Mouse (Mus musculus): Measurements from ENCODE around the gene Vps13d. TPM values are rescaled to one million over a fixed set of nuclear protein-coding genes. Genes with fewer than 3 reads are reported as not detected.

Vps13d gene
- polyA plus RNA-seq, 1 experiment from 2014 or later, result 15.2 TPM

- WGBS, result 86% methylated on average over 4 of the region's 4 CpGs
- no peak overlapping the region for H3K27ac ChIP-seq (ENCODE audit: low read depth, low read length)
- DNase-seq (ENCODE audit: low spot score) (no peak), ATAC-seq (ENCODE audit: low FRiP score) (no peak)
- H3K4me2 ChIP-seq (replicated peaks; ENCODE audit: low read depth, low read length), result no peak overlapping the region
- H3K4me3 ChIP-seq (ENCODE audit: low read depth, low read length), result no peak overlapping the region
- no peaks in the 10 kb centered on the region for H3K9me3 ChIP-seq (ENCODE audit: control insufficient read depth, low read length)
- H3K9ac ChIP-seq (ENCODE audit: low read depth, low read length), result no peak overlapping the region
- no peaks in the 10 kb centered on the region for H3K4me1 ChIP-seq (replicated peaks; ENCODE audit: control insufficient read depth, insufficient read depth, low read length)
- H3K36me3 ChIP-seq (ENCODE audit: control insufficient read depth, insufficient read depth, low read length), result no peaks in the 10 kb centered on the region
- H3K27me3 ChIP-seq (ENCODE audit: control insufficient read depth, insufficient read depth, low read length), result no peaks in the 10 kb centered on the region
These were observed 237.6 kb downstream of the Vps13d start for GRCm38 (mm10) chr4:144957186-144957585.

- Histone ChIP-seq H3K27me3 (ENCODE audit: control insufficient read depth, insufficient read depth, low read length) (no peaks in the 10 kb centered on the region), H3K9me3 (ENCODE audit: control insufficient read depth, low read length) (no peaks in the 10 kb centered on the region), H3K4me2 (replicated peaks; ENCODE audit: low read depth, low read length) (no peak overlapping the region), H3K36me3 (ENCODE audit: control insufficient read depth, insufficient read depth, low read length) (no peaks in the 10 kb centered on the region), H3K4me3 (ENCODE audit: low read depth, low read length) (no peak overlapping the region), H3K4me1 (replicated peaks; ENCODE audit: control insufficient read depth, insufficient read depth, low read length) (no peaks in the 10 kb centered on the region), H3K27ac (ENCODE audit: low read depth, low read length) (no peak overlapping the region), H3K9ac (ENCODE audit: low read depth, low read length) (no peak overlapping the region)
- whole genome bisulfite sequencing, result 60% methylated on average over 1 of the region's 1 CpGs
- ATAC-seq (ENCODE audit: low FRiP score), result no peak
- no peak for DNase-seq (ENCODE audit: low spot score)
These were observed 238.5 kb downstream of the Vps13d start for GRCm38 (mm10) chr4:144956293-144956692.

GRCm38 (mm10) chr4:144955863-144956262 is 238.9 kb downstream of the Vps13d start:
- no peaks in the 10 kb centered on the region for H3K27me3 ChIP-seq (ENCODE audit: control insufficient read depth, insufficient read depth, low read length)
- H3K4me3 ChIP-seq (ENCODE audit: low read depth, low read length), result no peak overlapping the region
- ATAC-seq (ENCODE audit: low FRiP score), result no peak
- H3K27ac ChIP-seq (ENCODE audit: low read depth, low read length), result no peak overlapping the region
- H3K9me3 ChIP-seq (ENCODE audit: control insufficient read depth, low read length), result no peaks in the 10 kb centered on the region
- H3K4me2 ChIP-seq (replicated peaks; ENCODE audit: low read depth, low read length), result no peak overlapping the region
- DNase-seq (ENCODE audit: low spot score), result no peak
- H3K9ac ChIP-seq (ENCODE audit: low read depth, low read length), result no peak overlapping the region
- H3K4me1 ChIP-seq (replicated peaks; ENCODE audit: control insufficient read depth, insufficient read depth, low read length), result no peaks in the 10 kb centered on the region
- H3K36me3 ChIP-seq (ENCODE audit: control insufficient read depth, insufficient read depth, low read length), result no peaks in the 10 kb centered on the region
- 89% methylated on average over 1 of the region's 1 CpGs for WGBS

GRCm38 (mm10) chr4:144953421-144953820 is 241.4 kb downstream of the Vps13d start:
- WGBS, result 94% methylated on average over 1 of the region's 1 CpGs
- no peaks in the 10 kb centered on the region for H3K27me3 ChIP-seq (ENCODE audit: control insufficient read depth, insufficient read depth, low read length)

GRCm38 (mm10) chr4:144951859-144952258 is 242.9 kb downstream of the Vps13d start:
- WGBS, result 94% methylated on average over 7 of the region's 7 CpGs
- no peaks in the 10 kb centered on the region for H3K27me3 ChIP-seq (ENCODE audit: control insufficient read depth, insufficient read depth, low read length)

More at GRCm38 (mm10) chr4:144953421-144953820, 241.4 kb downstream of the Vps13d start:
- Histone ChIP-seq H3K4me3 (ENCODE audit: low read depth, low read length) (no peak overlapping the region), H3K36me3 (ENCODE audit: control insufficient read depth, insufficient read depth, low read length) (no peaks in the 10 kb centered on the region), H3K27ac (ENCODE audit: low read depth, low read length) (no peak overlapping the region), H3K4me1 (replicated peaks; ENCODE audit: control insufficient read depth, insufficient read depth, low read length) (no peaks in the 10 kb centered on the region; the same call in 1 of the 2 replicates), H3K9me3 (ENCODE audit: control insufficient read depth, low read length) (no peaks in the 10 kb centered on the region), H3K9ac (ENCODE audit: low read depth, low read length) (no peak overlapping the region), H3K4me2 (replicated peaks; ENCODE audit: low read depth, low read length) (no peak overlapping the region)
- ATAC-seq (ENCODE audit: low FRiP score) (no peak), DNase-seq (ENCODE audit: low spot score) (no peak)

DNA sequence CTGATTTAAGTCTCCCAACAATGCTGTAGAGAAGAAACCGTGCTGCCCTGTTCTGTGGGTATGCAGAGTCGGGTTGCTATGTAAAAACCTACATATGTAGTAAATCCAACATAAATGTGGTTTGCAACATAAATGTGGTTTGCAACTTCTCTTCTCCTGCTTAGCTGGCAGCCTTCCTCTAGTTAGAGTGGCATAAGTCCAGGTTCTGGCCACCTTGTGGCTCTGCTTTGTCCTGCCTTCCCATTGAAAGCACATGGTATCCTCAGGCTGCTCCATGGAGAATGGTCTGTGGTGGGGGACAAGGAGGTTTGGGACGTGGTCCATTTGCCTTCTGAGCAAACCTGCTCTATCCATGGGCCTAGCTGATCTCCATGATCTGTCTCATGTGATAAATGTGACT is 243.9 kb downstream of the Vps13d start:
- Histone ChIP-seq H3K27me3 (ENCODE audit: control insufficient read depth, insufficient read depth, low read length) (no peaks in the 10 kb centered on the region), H3K4me2 (replicated peaks; ENCODE audit: low read depth, low read length) (no peak overlapping the region), H3K4me3 (ENCODE audit: low read depth, low read length) (no peak overlapping the region), H3K4me1 (replicated peaks; ENCODE audit: control insufficient read depth, insufficient read depth, low read length) (no peaks in the 10 kb centered on the region; the same call in 1 of the 2 replicates), H3K9me3 (ENCODE audit: control insufficient read depth, low read length) (no peaks in the 10 kb centered on the region), H3K27ac (ENCODE audit: low read depth, low read length) (no peak overlapping the region), H3K36me3 (ENCODE audit: control insufficient read depth, insufficient read depth, low read length) (no peaks in the 10 kb centered on the region), H3K9ac (ENCODE audit: low read depth, low read length) (no peak overlapping the region)
- DNase-seq (ENCODE audit: low spot score) (no peak), ATAC-seq (ENCODE audit: low FRiP score) (no peak)
- 90% methylated on average over 3 of the region's 3 CpGs for WGBS

More at GRCm38 (mm10) chr4:144951859-144952258, 242.9 kb downstream of the Vps13d start:
- no peaks in the 10 kb centered on the region for H3K36me3 ChIP-seq (ENCODE audit: control insufficient read depth, insufficient read depth, low read length)
- H3K4me2 ChIP-seq (replicated peaks; ENCODE audit: low read depth, low read length), result no peak overlapping the region
- no peak overlapping the region for H3K9ac ChIP-seq (ENCODE audit: low read depth, low read length)
- H3K4me3 ChIP-seq (ENCODE audit: low read depth, low read length), result no peak overlapping the region
- no peak for ATAC-seq (ENCODE audit: low FRiP score)
- no peaks in the 10 kb centered on the region for H3K9me3 ChIP-seq (ENCODE audit: control insufficient read depth, low read length)
- no peak for DNase-seq (ENCODE audit: low spot score)
- no peaks in the 10 kb centered on the region; the same call in 1 of the 2 replicates for H3K4me1 ChIP-seq (replicated peaks; ENCODE audit: control insufficient read depth, insufficient read depth, low read length)
- H3K27ac ChIP-seq (ENCODE audit: low read depth, low read length), result no peak overlapping the region

DNA sequence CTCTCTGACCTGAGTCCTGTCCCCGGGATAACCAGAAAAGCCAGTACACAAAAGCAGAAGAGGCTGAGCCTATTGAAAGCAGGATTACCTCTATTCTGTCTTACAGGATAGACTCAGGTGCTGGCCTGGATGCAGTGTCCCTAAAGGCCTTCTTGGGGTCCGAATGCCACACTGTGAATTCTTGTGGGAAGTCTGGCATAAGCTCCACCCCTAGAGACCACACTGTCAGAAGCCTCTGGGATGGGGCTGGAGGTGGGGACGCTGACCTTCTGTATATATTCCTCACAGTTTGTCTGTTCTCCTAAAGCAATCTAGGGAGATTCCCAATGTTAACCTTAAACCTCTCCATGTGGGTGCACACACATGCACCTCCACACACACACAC is 244.5 kb downstream of the Vps13d start:
- Histone ChIP-seq H3K36me3 (ENCODE audit: control insufficient read depth, insufficient read depth, low read length) (no peaks in the 10 kb centered on the region), H3K4me1 (replicated peaks; ENCODE audit: control insufficient read depth, insufficient read depth, low read length) (no peaks in the 10 kb centered on the region; the same call in 1 of the 2 replicates), H3K9me3 (ENCODE audit: control insufficient read depth, low read length) (no peaks in the 10 kb centered on the region), H3K27ac (ENCODE audit: low read depth, low read length) (no peak overlapping the region), H3K4me2 (replicated peaks; ENCODE audit: low read depth, low read length) (no peak overlapping the region), H3K27me3 (ENCODE audit: control insufficient read depth, insufficient read depth, low read length) (no peaks in the 10 kb centered on the region), H3K4me3 (ENCODE audit: low read depth, low read length) (no peak overlapping the region), H3K9ac (ENCODE audit: low read depth, low read length) (no peak overlapping the region)
- ATAC-seq (ENCODE audit: low FRiP score) (no peak), DNase-seq (ENCODE audit: low spot score) (no peak)
- 57% methylated on average over 3 of the region's 3 CpGs for WGBS

GRCm38 (mm10) chr4:144949441-144950326 is 245.1 kb downstream of the Vps13d start:
- Histone ChIP-seq H3K4me3 (ENCODE audit: low read depth, low read length) (no peak overlapping the region), H3K9ac (ENCODE audit: low read depth, low read length) (no peak overlapping the region), H3K9me3 (ENCODE audit: control insufficient read depth, low read length) (no peaks in the 10 kb centered on the region), H3K4me1 (replicated peaks; ENCODE audit: control insufficient read depth, insufficient read depth, low read length) (no peaks in the 10 kb centered on the region; the same call in 1 of the 2 replicates), H3K4me2 (replicated peaks; ENCODE audit: low read depth, low read length) (no peak overlapping the region), H3K27ac (ENCODE audit: low read depth, low read length) (no peak overlapping the region), H3K36me3 (ENCODE audit: control insufficient read depth, insufficient read depth, low read length) (no peaks in the 10 kb centered on the region), H3K27me3 (ENCODE audit: control insufficient read depth, insufficient read depth, low read length) (no peaks in the 10 kb centered on the region)
- 12% methylated on average over 9 of the region's 9 CpGs for WGBS
- DNase-seq (ENCODE audit: low spot score), result peak; percentile 52
- peak; percentile 81 for ATAC-seq (ENCODE audit: low FRiP score)
